Mouse (Mus musculus) liver, adult 2 months (tissue): ENCODE measurements around the gene Nrip2.

Experiments used
- CTCF ChIP-seq: fragments of 200-500 bp; IDR thresholded peaks from 2 replicates; pipeline ENCODE4 v1.5.1; 2011; ENCODE audit warnings: low read depth, low read length, control low read depth
- POLR2A ChIP-seq: fragments of 200-500 bp; IDR thresholded peaks from 2 replicates; pipeline ENCODE4 v1.6.1; 2011; ENCODE audit warnings: low read length, control low read depth; ENCODE audit not compliant: insufficient read depth; ENCODE audit errors: extremely low read depth

DNA sequence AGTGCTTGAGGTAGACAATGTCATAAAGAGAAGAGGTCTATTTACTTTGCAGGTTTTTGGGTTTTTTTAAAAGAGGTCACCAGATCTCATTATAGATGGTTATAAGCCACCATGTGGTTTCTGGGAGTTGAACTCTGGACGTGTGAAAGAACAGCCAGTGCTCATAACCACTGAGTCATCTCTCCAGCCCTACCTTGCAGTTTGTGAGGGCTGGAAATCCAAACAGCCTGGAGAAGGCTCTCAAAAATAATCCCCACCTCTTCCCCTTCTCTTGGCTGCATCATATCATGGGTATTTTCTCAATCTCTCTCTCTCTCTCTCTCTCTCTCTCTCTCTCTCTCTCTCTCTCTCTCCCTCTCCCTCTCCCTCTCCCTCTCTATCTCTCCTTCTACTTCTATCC lies 8.4 kb upstream of the Nrip2 start:
- TF ChIP-seq POLR2A (no peak), CTCF (no peak)
